Mouse (Mus musculus) CH12.LX (cell line): ENCODE measurements at regions not wholly inside any gene's neighbourhood (a gene's known extent, or its start where the extent isn't known, plus 50 kb on each side); places are given as distances from the start of the nearest gene placed in this dataset.

ENCODE experiments used
- DNase-seq: peaks from one replicate; pipeline ENCODE4 v3.0.0-alpha.2; 2013; ENCODE audit errors: extremely low read depth
- H3K27ac ChIP-seq: 2 replicates; pipeline ENCODE4 v1.5.1; 2012; ENCODE audit warnings: low read depth, mild to moderate bottlenecking, control low read depth, moderate library complexity; ENCODE audit not compliant: insufficient read depth
- H3K27me3 ChIP-seq: replicated peaks from 2 replicates; pipeline ENCODE3; 2012; ENCODE audit warnings: inconsistent platforms
- H3K36me3 ChIP-seq, 2 experiments: replicated peaks in 1 of 2; 2 replicates each; pipeline versions ENCODE3 to v1.6.1; 2012; ENCODE audit warnings: inconsistent platforms in 1 of 2, low read length in 1 of 2, mild to moderate bottlenecking in 1 of 2, mixed read lengths in 1 of 2, moderate library complexity in 1 of 2; ENCODE audit not compliant: control insufficient read depth in 1 of 2, insufficient read depth in 1 of 2
- H3K4me1 ChIP-seq, 2 experiments: 2 replicates each; pipeline ENCODE4 v1.6.1; 2012; ENCODE audit warnings: inconsistent platforms in 1 of 2, moderate library complexity in 1 of 2; ENCODE audit not compliant: insufficient read depth in 2 of 2, control insufficient read depth in 1 of 2
- H3K4me2 ChIP-seq: 2 replicates; pipeline ENCODE4 v1.6.1; 2012; ENCODE audit warnings: low read depth, mild to moderate bottlenecking, control low read depth; ENCODE audit not compliant: poor library complexity, insufficient read depth, severe bottlenecking
- H3K4me3 ChIP-seq, 3 experiments: fragments of 150-350 bp in 1 of 3; sonication (generic) in 1 of 3; replicated peaks in 1 of 3; 2 replicates each; pipeline versions ENCODE3 to v1.5.1; 2011 to 2012; ENCODE audit warnings: low read depth in 2 of 3, low read length in 2 of 3, mild to moderate bottlenecking in 2 of 3, moderate library complexity in 2 of 3, control low read depth in 1 of 3, improper control_type of control experiment in 1 of 3, inconsistent platforms in 1 of 3, mixed read lengths in 1 of 3; ENCODE audit not compliant: poor library complexity in 1 of 3
- H3K79me2 ChIP-seq: replicated peaks from 2 replicates; pipeline ENCODE4 v1.6.1; 2012; ENCODE audit warnings: mild to moderate bottlenecking, moderate library complexity; ENCODE audit not compliant: control insufficient read depth, poor library complexity, insufficient read depth, severe bottlenecking; ENCODE audit errors: extremely low read depth
- H3K9ac ChIP-seq: 2 replicates; pipeline ENCODE4 v1.6.1; 2012; ENCODE audit warnings: low read depth, mild to moderate bottlenecking, control low read depth, moderate library complexity; ENCODE audit not compliant: insufficient read depth
- H3K9me3 ChIP-seq: replicated peaks from 2 replicates; pipeline ENCODE3; 2012; ENCODE audit warnings: low read length, inconsistent platforms, mixed read lengths
- BHLHE40 ChIP-seq: IDR thresholded peaks from 2 replicates; pipeline ENCODE4 v1.6.1; 2011; ENCODE audit warnings: mild to moderate bottlenecking, low read depth, low read length, improper control_type of control experiment
- CHD1 ChIP-seq: IDR thresholded peaks from 2 replicates; pipeline ENCODE4 v1.6.1; 2012; ENCODE audit warnings: low read depth, low read length, improper control_type of control experiment, inconsistent platforms
- CHD2 ChIP-seq: IDR thresholded peaks from 2 replicates; pipeline ENCODE4 v1.6.1; 2011; ENCODE audit warnings: low read length, improper control_type of control experiment
- CTCF ChIP-seq, 2 experiments: IDR thresholded peaks in 1 of 2; conservative IDR thresholded peaks in 1 of 2; 2 replicates each; pipeline ENCODE4 v1.5.1; 2011 to 2012; ENCODE audit warnings: low read depth in 2 of 2, low read length in 2 of 2, improper control_type of control experiment in 1 of 2, inconsistent platforms in 1 of 2, mild to moderate bottlenecking in 1 of 2, moderate library complexity in 1 of 2
- E2F4 ChIP-seq: IDR thresholded peaks from 2 replicates; pipeline ENCODE4 v1.6.1; 2011; ENCODE audit warnings: low read depth, low read length, improper control_type of control experiment; ENCODE audit not compliant: insufficient replicate concordance
- EP300 ChIP-seq: IDR thresholded peaks from 2 replicates; pipeline ENCODE4 v1.6.1; 2011; ENCODE audit warnings: low read length, improper control_type of control experiment
- ETS1 ChIP-seq: conservative IDR thresholded peaks from 2 replicates; pipeline ENCODE4 v1.6.1; 2012; ENCODE audit warnings: low read depth, mild to moderate bottlenecking, inconsistent platforms, low read length, improper control_type of control experiment, moderate library complexity
- GABPA ChIP-seq: IDR thresholded peaks from 2 replicates; pipeline ENCODE4 v1.6.1; 2012; ENCODE audit warnings: low read depth, low read length, improper control_type of control experiment, inconsistent platforms; ENCODE audit not compliant: insufficient replicate concordance
- HCFC1 ChIP-seq: IDR thresholded peaks from 2 replicates; pipeline ENCODE4 v1.6.1; 2012; ENCODE audit warnings: low read depth, mild to moderate bottlenecking, inconsistent platforms, low read length, improper control_type of control experiment
- IRF4 ChIP-seq: IDR thresholded peaks from 2 replicates; pipeline ENCODE4 v1.6.1; 2014; ENCODE audit warnings: low read depth, mild to moderate bottlenecking, inconsistent platforms, low read length, improper control_type of control experiment
- JUN ChIP-seq: IDR thresholded peaks from 2 replicates; pipeline ENCODE4 v1.6.1; 2011; ENCODE audit warnings: low read depth, mild to moderate bottlenecking, low read length, improper control_type of control experiment, moderate library complexity; ENCODE audit not compliant: insufficient read depth
- MAFK ChIP-seq: IDR thresholded peaks from 2 replicates; pipeline ENCODE4 v1.6.1; 2011; ENCODE audit warnings: low read length, improper control_type of control experiment; ENCODE audit not compliant: insufficient replicate concordance
- MEF2A ChIP-seq: IDR thresholded peaks from 2 replicates; pipeline ENCODE4 v1.6.1; 2014; ENCODE audit warnings: low read depth, mild to moderate bottlenecking, inconsistent platforms, low read length, improper control_type of control experiment, borderline replicate concordance
- MXI1 ChIP-seq: IDR thresholded peaks from 2 replicates; pipeline ENCODE4 v1.6.1; 2011; ENCODE audit warnings: mild to moderate bottlenecking, low read depth, low read length, improper control_type of control experiment
- NELFE ChIP-seq: IDR thresholded peaks from 2 replicates; pipeline ENCODE4 v1.6.1; 2011; ENCODE audit warnings: low read depth, low read length, improper control_type of control experiment
- PAX5 ChIP-seq: IDR thresholded peaks from 2 replicates; pipeline ENCODE4 v1.6.1; 2012; ENCODE audit warnings: low read length, inconsistent platforms, mixed read lengths
- POLR2AphosphoS2 ChIP-seq: IDR thresholded peaks from 2 replicates; pipeline ENCODE4 v1.6.1; 2011; ENCODE audit warnings: low read depth, low read length, improper control_type of control experiment
- RAD21 ChIP-seq: IDR thresholded peaks from 2 replicates; pipeline ENCODE4 v1.6.1; 2011; ENCODE audit warnings: low read depth, mild to moderate bottlenecking, low read length, improper control_type of control experiment, moderate library complexity
- RCOR1 ChIP-seq: conservative IDR thresholded peaks from 2 replicates; pipeline ENCODE4 v1.6.1; 2012; ENCODE audit warnings: low read depth, mild to moderate bottlenecking, inconsistent platforms, low read length, improper control_type of control experiment
- USF1 ChIP-seq: IDR thresholded peaks from 2 replicates; pipeline ENCODE4 v1.6.1; 2014; ENCODE audit warnings: low read depth, mild to moderate bottlenecking, inconsistent platforms, low read length, improper control_type of control experiment
- ZC3H11A ChIP-seq: IDR thresholded peaks from 2 replicates; pipeline ENCODE4 v1.6.1; 2012; ENCODE audit warnings: low read depth, mild to moderate bottlenecking, inconsistent platforms, low read length, improper control_type of control experiment
- ZKSCAN1 ChIP-seq: IDR thresholded peaks from 2 replicates; pipeline ENCODE4 v1.6.1; 2012; ENCODE audit warnings: low read depth, inconsistent platforms, low read length, improper control_type of control experiment, borderline replicate concordance
- ZMIZ1 ChIP-seq: IDR thresholded peaks from 2 replicates; pipeline ENCODE4 v1.6.1; 2012; ENCODE audit warnings: low read depth, mild to moderate bottlenecking, inconsistent platforms, low read length, improper control_type of control experiment
- ZNF384 ChIP-seq: IDR thresholded peaks from 2 replicates; pipeline ENCODE4 v1.6.1; 2012; ENCODE audit warnings: low read depth, low read length, improper control_type of control experiment, inconsistent platforms
- dilution Hi-C: fragments of 300-500 bp; cut with MboI; formaldehyde crosslinking; loops from 2 replicates; pipeline ENCODE4 v1.14.3; 2020; ENCODE audit warnings: low sequenced_read_pairs; ENCODE audit not compliant: extremely low pct_unique_long_range_greater_than_20kb, extremely low pct_ligation_motif_present
- in situ Hi-C: fragments of 300-500 bp; cut with MboI; formaldehyde crosslinking; loops from 3 replicates; pipeline ENCODE4 v1.14.3; 2019; ENCODE audit warnings: low sequenced_read_pairs, low pct_ligation_motif_present, low pct_unique_long_range_greater_than_20kb, mixed read lengths

DNA sequence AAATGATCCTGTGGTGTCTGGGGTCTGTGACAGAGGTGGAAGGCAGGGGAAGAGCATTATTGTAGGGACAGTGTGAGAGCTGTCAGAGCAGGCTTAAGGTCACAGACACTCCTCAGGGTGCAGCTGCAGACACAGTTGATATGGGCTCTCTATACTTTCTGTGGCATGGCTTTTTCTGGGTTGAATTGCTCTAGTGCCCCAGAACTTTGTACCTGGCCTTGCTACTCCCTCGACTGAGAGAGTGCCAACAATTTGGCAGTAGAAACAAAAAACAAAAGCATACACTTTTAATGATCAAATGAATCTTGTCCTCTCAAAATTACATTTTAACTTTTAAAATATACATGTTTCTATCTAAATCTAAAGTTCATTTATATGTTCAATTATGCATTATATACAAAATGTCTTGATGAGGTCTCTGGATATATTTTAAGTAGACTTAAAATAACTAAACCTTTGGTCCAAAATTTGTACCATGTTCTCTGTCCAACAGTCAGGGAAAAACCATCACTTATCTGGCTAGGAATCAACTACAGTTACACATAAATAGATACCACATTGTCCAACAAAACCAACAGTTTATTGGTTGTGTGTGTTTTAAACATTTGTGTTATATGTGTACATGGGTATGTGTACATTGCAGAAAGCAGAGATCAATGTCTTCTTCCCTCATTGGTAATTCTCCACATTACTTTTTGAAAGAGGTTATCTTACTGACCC, 508.3 kb upstream of the Arpp21 start (continued):
- no peak for TF ChIP-seq CHD2
- no peak for TF ChIP-seq MEF2A
- no peak for TF ChIP-seq POLR2AphosphoS2

DNA sequence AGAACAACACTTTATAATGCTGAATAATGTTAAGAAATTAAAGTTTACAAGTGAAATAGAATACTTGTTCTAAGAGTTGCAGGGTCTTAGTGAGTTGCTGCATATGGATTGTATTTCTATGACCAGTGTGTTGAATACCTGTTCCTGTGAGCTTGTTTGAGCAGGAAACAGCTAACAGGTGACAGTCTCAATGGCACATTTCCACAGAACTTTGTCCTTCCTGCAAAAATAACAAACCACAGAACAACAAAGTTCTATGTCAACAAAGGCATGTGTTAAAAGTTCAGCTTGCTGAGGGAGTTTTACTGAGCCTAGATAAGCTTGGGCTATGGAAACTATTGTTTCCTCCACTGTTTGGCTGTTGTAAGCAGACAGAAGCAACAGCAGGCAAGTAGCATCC, 500.0 kb upstream of the Arpp21 start:
- Histone ChIP-seq H3K4me2 (no peak overlapping the region), H3K79me2 (no peaks in the 10 kb centered on the region), H3K4me1 (no peaks in the 10 kb centered on the region), H3K4me3 (no peak overlapping the region), H3K9me3 (peaks cover 57% of the 10 kb centered on the region), H3K27me3 (no peaks in the 10 kb centered on the region), H3K27ac (no peak overlapping the region), H3K36me3 (no peaks in the 10 kb centered on the region), H3K9ac (no peak overlapping the region)
- in situ Hi-C loops (no loop called here), dilution Hi-C loops (no loop called here)
- no peak for TF ChIP-seq POLR2AphosphoS2
- no peak for TF ChIP-seq HCFC1
- TF ChIP-seq ZC3H11A, result no peak
- no peak for TF ChIP-seq MAFK
- TF ChIP-seq PAX5, result no peak
- TF ChIP-seq IRF4, result no peak
- no peak for TF ChIP-seq MEF2A
- no peak for TF ChIP-seq JUN
- no peak for TF ChIP-seq BHLHE40
- no peak for DNase-seq

DNA sequence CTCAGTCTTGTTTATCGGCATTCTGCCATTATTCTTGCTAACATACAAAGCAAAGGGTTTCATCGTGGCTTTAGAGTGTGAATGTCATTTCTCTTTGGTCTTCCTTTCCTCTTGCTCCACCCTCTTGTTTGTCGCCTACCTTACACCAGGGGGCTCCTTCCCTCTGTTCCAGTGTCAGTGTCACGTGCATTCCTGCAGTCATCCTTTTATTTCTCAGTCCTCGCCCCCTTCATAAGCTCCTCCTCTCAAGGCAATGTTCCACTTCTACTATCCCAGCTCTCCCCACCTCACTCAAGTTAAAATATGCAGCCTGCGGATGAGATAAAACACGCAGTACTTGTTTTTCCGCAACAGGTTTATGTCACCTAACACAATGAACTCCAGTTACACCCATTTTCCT, 489.8 kb upstream of the Arpp21 start:
- Histone ChIP-seq H3K4me2 (no peak overlapping the region), H3K4me1 (no peaks in the 10 kb centered on the region), H3K36me3 (no peaks in the 10 kb centered on the region), H3K27ac (no peak overlapping the region), H3K79me2 (no peaks in the 10 kb centered on the region), H3K9me3 (peaks cover 57% of the 10 kb centered on the region), H3K9ac (no peak overlapping the region), H3K4me3 (no peak overlapping the region), H3K27me3 (no peaks in the 10 kb centered on the region)
- in situ Hi-C loops, result no loop called here
- TF ChIP-seq MXI1 (no peak), RCOR1 (no peak), CTCF (conservative IDR thresholded peaks at IDR 0.05 in 1 of 2, IDR thresholded peaks at IDR 0.05 in 1 of 2; ENCODE audit: low read depth in 2 of 2, low read length in 2 of 2) (no peak), POLR2AphosphoS2 (no peak), ETS1 (no peak), GABPA (no peak), EP300 (no peak), ZNF384 (no peak), ZMIZ1 (no peak), CHD1 (no peak), PAX5 (no peak), RAD21 (no peak), IRF4 (no peak), USF1 (no peak), NELFE (no peak), E2F4 (no peak), ZKSCAN1 (no peak), HCFC1 (no peak)
- DNase-seq, result no peak
- dilution Hi-C loops, result no loop called here
